Mouse (Mus musculus): ENCODE data around the gene Prok2. TPM values are rescaled to one million over a fixed set of nuclear protein-coding genes. Genes with fewer than 3 reads are reported as not detected.
A peak's percentile ranks its signal among the peaks of the same experiment; 100 is the strongest.

Prok2 gene
- total and polyA plus RNA-seq, 3 experiments, result 0.21 TPM; not detected in 2

GRCm38 (mm10) chr6:99715913-99716312 lies 10.3 kb downstream of the Prok2 start:
- Histone ChIP-seq H3K36me3 (replicated peaks in 1 of 2; ENCODE audit: control insufficient read depth in 1 of 2, insufficient read depth in 1 of 2, low read length in 1 of 2) (no peaks in the 10 kb centered on the region), H3K4me3 (replicated peaks in 1 of 3; ENCODE audit: low read depth in 2 of 3, low read length in 2 of 3, poor library complexity in 1 of 3) (no peak overlapping the region), H3K79me2 (replicated peaks; ENCODE audit: control insufficient read depth, extremely low read depth, insufficient read depth, poor library complexity, severe bottlenecking) (no peaks in the 10 kb centered on the region), H3K27ac (ENCODE audit: insufficient read depth, low read depth) (no peak overlapping the region), H3K4me1 (ENCODE audit: control insufficient read depth in 1 of 2, insufficient read depth in 2 of 2) (peaks cover 0 to 6% of the 10 kb centered on the region in 2 experiments; a peak in 1 of 4 replicates), H3K9me3 (replicated peaks; ENCODE audit: low read length) (no peaks in the 10 kb centered on the region), H3K27me3 (replicated peaks) (no peaks in the 10 kb centered on the region), H3K9ac (ENCODE audit: insufficient read depth, low read depth) (no peak overlapping the region), H3K4me2 (ENCODE audit: insufficient read depth, low read depth, poor library complexity, severe bottlenecking) (no peak overlapping the region)
- in situ Hi-C loops (cut with MboI; ENCODE audit: low pct_ligation_motif_present, low pct_unique_long_range_greater_than_20kb, low sequenced_read_pairs) (no loop called here), dilution Hi-C loops (cut with MboI; ENCODE audit: extremely low pct_ligation_motif_present, extremely low pct_unique_long_range_greater_than_20kb, low sequenced_read_pairs) (no loop called here)
- DNase-seq (ENCODE audit: extremely low read depth), result no peak
- TF ChIP-seq MXI1 (IDR thresholded peaks at IDR 0.05; ENCODE audit: low read depth, low read length), result no peak
- 0 out of 2 replicates have a peak, but pooled peaks have one; percentile 9 for TF ChIP-seq SMC3 (IDR thresholded peaks at IDR 0.05; ENCODE audit: low read depth, low read length)
- TF ChIP-seq UBTF (IDR thresholded peaks at IDR 0.05; ENCODE audit: low read depth, low read length), result no peak
- peak in 1 of 2 experiments; percentile 39; a peak in 2 of 4 replicates for TF ChIP-seq CTCF (conservative IDR thresholded peaks at IDR 0.05 in 1 of 2, IDR thresholded peaks at IDR 0.05 in 1 of 2; ENCODE audit: low read depth in 2 of 2, low read length in 2 of 2)

- in situ Hi-C loops (cut with MboI; ENCODE audit: low pct_ligation_motif_present, low pct_unique_long_range_greater_than_20kb, low sequenced_read_pairs) (no loop called here), dilution Hi-C loops (cut with MboI; ENCODE audit: extremely low pct_ligation_motif_present, extremely low pct_unique_long_range_greater_than_20kb, low sequenced_read_pairs) (no loop called here)
- no peak overlapping the region for H3K9ac ChIP-seq (ENCODE audit: insufficient read depth, low read depth)
- no peaks in the 10 kb centered on the region for H3K36me3 ChIP-seq (replicated peaks in 1 of 2; ENCODE audit: control insufficient read depth in 1 of 2, insufficient read depth in 1 of 2, low read length in 1 of 2)
- H3K4me2 ChIP-seq (ENCODE audit: insufficient read depth, low read depth, poor library complexity, severe bottlenecking), result no peak overlapping the region
- no peak overlapping the region for H3K4me3 ChIP-seq (replicated peaks in 1 of 3; ENCODE audit: low read depth in 2 of 3, low read length in 2 of 3, poor library complexity in 1 of 3)
- H3K79me2 ChIP-seq (replicated peaks; ENCODE audit: control insufficient read depth, extremely low read depth, insufficient read depth, poor library complexity, severe bottlenecking), result no peaks in the 10 kb centered on the region
- H3K27ac ChIP-seq (ENCODE audit: insufficient read depth, low read depth), result no peak overlapping the region
- TF ChIP-seq ZC3H11A (IDR thresholded peaks at IDR 0.05; ENCODE audit: low read depth, low read length) (no peak), CHD2 (IDR thresholded peaks at IDR 0.05; ENCODE audit: low read length) (no peak), USF1 (IDR thresholded peaks at IDR 0.05; ENCODE audit: low read depth, low read length) (no peak), POLR2AphosphoS2 (IDR thresholded peaks at IDR 0.05; ENCODE audit: low read depth, low read length) (no peak), MAX (IDR thresholded peaks at IDR 0.05; ENCODE audit: low read length) (no peak), ZMIZ1 (IDR thresholded peaks at IDR 0.05; ENCODE audit: low read depth, low read length) (no peak)
- DNase-seq (ENCODE audit: extremely low read depth), result no peak
- H3K9me3 ChIP-seq (replicated peaks; ENCODE audit: low read length), result no peaks in the 10 kb centered on the region
- peaks cover 0 to 6% of the 10 kb centered on the region in 2 experiments; a peak in 1 of 4 replicates for H3K4me1 ChIP-seq (ENCODE audit: control insufficient read depth in 1 of 2, insufficient read depth in 2 of 2)
- no peaks in the 10 kb centered on the region for H3K27me3 ChIP-seq (replicated peaks)
These were observed 11.0 kb downstream of the Prok2 start for GRCm38 (mm10) chr6:99715191-99715590.

- H3K27ac ChIP-seq (ENCODE audit: insufficient read depth, low read depth), result no peak overlapping the region
- no peaks in the 10 kb centered on the region for H3K9me3 ChIP-seq (replicated peaks; ENCODE audit: low read length)
- H3K27me3 ChIP-seq (replicated peaks), result no peaks in the 10 kb centered on the region
- in situ Hi-C loops (cut with MboI; ENCODE audit: low pct_ligation_motif_present, low pct_unique_long_range_greater_than_20kb, low sequenced_read_pairs) (no loop called here), dilution Hi-C loops (cut with MboI; ENCODE audit: extremely low pct_ligation_motif_present, extremely low pct_unique_long_range_greater_than_20kb, low sequenced_read_pairs) (no loop called here)
- no peak overlapping the region for H3K4me2 ChIP-seq (ENCODE audit: insufficient read depth, low read depth, poor library complexity, severe bottlenecking)
- H3K36me3 ChIP-seq (replicated peaks in 1 of 2; ENCODE audit: control insufficient read depth in 1 of 2, insufficient read depth in 1 of 2, low read length in 1 of 2), result no peaks in the 10 kb centered on the region
- DNase-seq (ENCODE audit: extremely low read depth), result no peak
- no peak overlapping the region for H3K4me3 ChIP-seq (replicated peaks in 1 of 3; ENCODE audit: low read depth in 2 of 3, low read length in 2 of 3, poor library complexity in 1 of 3)
- H3K79me2 ChIP-seq (replicated peaks; ENCODE audit: control insufficient read depth, extremely low read depth, insufficient read depth, poor library complexity, severe bottlenecking), result no peaks in the 10 kb centered on the region
- TF ChIP-seq TBP (conservative IDR thresholded peaks at IDR 0.05; ENCODE audit: low read depth, low read length) (no peak), MAZ (IDR thresholded peaks at IDR 0.05; ENCODE audit: low read depth, low read length) (no peak), HCFC1 (IDR thresholded peaks at IDR 0.05; ENCODE audit: low read depth, low read length) (no peak), USF1 (IDR thresholded peaks at IDR 0.05; ENCODE audit: low read depth, low read length) (no peak), ZNF384 (IDR thresholded peaks at IDR 0.05; ENCODE audit: low read depth, low read length) (no peak), EP300 (IDR thresholded peaks at IDR 0.05; ENCODE audit: low read length) (no peak), PAX5 (IDR thresholded peaks at IDR 0.05; ENCODE audit: low read length) (no peak), ZC3H11A (IDR thresholded peaks at IDR 0.05; ENCODE audit: low read depth, low read length) (no peak), ELF1 (IDR thresholded peaks at IDR 0.05; ENCODE audit: low read depth, low read length) (no peak), UBTF (IDR thresholded peaks at IDR 0.05; ENCODE audit: low read depth, low read length) (no peak), MXI1 (IDR thresholded peaks at IDR 0.05; ENCODE audit: low read depth, low read length) (no peak), SIN3A (IDR thresholded peaks at IDR 0.05; ENCODE audit: low read length) (no peak), E2F4 (IDR thresholded peaks at IDR 0.05; ENCODE audit: insufficient replicate concordance, low read depth, low read length) (no peak), CHD2 (IDR thresholded peaks at IDR 0.05; ENCODE audit: low read length) (no peak)
- H3K9ac ChIP-seq (ENCODE audit: insufficient read depth, low read depth), result no peak overlapping the region
- H3K4me1 ChIP-seq (ENCODE audit: control insufficient read depth in 1 of 2, insufficient read depth in 2 of 2), result peaks cover 0 to 14% of the 10 kb centered on the region in 2 experiments; a peak in 1 of 4 replicates
These were observed 12.9 kb downstream of the Prok2 start for GRCm38 (mm10) chr6:99713256-99713655.
